Mouse (Mus musculus): ENCODE measurements around the gene Duox1.

DNA sequence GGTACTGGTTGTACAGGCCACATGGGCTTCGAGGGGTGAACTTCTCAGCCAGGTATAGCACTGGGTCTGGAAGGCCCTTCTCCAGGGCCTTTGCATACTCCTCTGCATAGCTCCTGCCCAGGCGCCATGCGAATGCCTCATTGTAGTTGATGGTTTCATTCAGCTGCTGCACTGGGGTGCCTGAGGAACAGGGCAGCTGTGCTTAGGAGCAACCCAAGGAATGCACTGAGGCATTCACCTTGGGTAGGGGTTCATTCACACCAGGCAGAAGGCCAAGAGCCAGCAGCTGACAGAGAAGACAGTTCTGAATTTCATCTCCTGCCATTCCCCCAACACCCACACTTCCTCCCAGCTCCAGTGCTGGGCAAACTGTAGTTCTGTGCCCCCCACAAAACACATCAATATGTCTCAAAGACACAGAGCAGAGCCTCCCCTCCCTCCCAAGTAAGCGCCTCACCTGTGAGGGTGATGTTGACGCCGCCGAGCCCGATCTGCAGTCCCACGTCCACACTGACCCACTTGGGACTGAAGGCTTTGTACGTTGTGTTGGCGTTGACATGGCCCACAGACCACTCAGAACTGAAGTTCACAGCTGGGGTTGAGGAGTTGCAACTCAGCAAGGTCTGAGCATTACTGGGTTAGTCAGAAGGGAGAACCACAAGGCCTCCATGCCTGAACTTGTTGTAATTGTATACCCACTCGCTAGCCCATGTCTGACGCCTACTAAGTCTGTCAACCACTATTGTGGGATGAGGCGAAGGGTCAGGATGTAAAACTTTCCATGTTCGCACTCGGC lies 10.2 kb upstream of the Duox1 start:
- TF ChIP-seq CTCF (IDR thresholded peaks at IDR 0.05; ENCODE audit: borderline replicate concordance, extremely low read depth, insufficient read depth, insufficient read length): no peak
- TF ChIP-seq POLR2A (IDR thresholded peaks at IDR 0.05; ENCODE audit: borderline replicate concordance, extremely low read depth, insufficient read depth, insufficient read length, poor library complexity, severe bottlenecking): no peak
